Mouse (Mus musculus) erythroblast, embryonic 14.5 days (primary cell): ENCODE measurements around the gene Cep57. TPM values are rescaled to one million over a fixed set of nuclear protein-coding genes. Genes with fewer than 3 reads are reported as not detected.
A peak's percentile ranks its signal among the peaks of the same experiment; 100 is the strongest.

Source experiments
- H3K27me3 ChIP-seq: 2 replicates; pipeline ENCODE4 v1.6.1; 2012; ENCODE audit warnings: inconsistent platforms; ENCODE audit not compliant: control insufficient read depth
- H3K36me3 ChIP-seq: 2 replicates; pipeline ENCODE4 v1.6.1; 2012; ENCODE audit warnings: mild to moderate bottlenecking, inconsistent platforms; ENCODE audit not compliant: control insufficient read depth
- H3K4me1 ChIP-seq: 2 replicates; pipeline ENCODE4 v1.6.1; 2012; ENCODE audit warnings: inconsistent platforms; ENCODE audit not compliant: control insufficient read depth
- H3K4me3 ChIP-seq: replicated peaks from 2 replicates; pipeline ENCODE3; 2012; ENCODE audit warnings: moderate library complexity, mild to moderate bottlenecking, inconsistent platforms
- H3K9me3 ChIP-seq: 2 replicates; pipeline ENCODE4 v1.6.1; 2012; ENCODE audit warnings: low read length, inconsistent platforms, mixed read lengths; ENCODE audit not compliant: control insufficient read depth
- GATA1 ChIP-seq: IDR thresholded peaks from 2 replicates; pipeline ENCODE4 v1.6.1; 2012; ENCODE audit warnings: low read length, inconsistent platforms, mixed read lengths
- TAL1 ChIP-seq: IDR thresholded peaks from 3 replicates; pipeline ENCODE4 v1.6.1; 2012; ENCODE audit warnings: low read length, inconsistent platforms, mixed read lengths
- polyA plus RNA-seq: library from polyadenylated mRNA; stranded (reverse); fragments of >175 nt; gene quantifications from 2 replicates; pipeline ENCODE4 v1.2.3, GENCODE M21; 2012

Gene Cep57
- polyA plus RNA-seq, 1 experiment: 1.5 TPM

DNA sequence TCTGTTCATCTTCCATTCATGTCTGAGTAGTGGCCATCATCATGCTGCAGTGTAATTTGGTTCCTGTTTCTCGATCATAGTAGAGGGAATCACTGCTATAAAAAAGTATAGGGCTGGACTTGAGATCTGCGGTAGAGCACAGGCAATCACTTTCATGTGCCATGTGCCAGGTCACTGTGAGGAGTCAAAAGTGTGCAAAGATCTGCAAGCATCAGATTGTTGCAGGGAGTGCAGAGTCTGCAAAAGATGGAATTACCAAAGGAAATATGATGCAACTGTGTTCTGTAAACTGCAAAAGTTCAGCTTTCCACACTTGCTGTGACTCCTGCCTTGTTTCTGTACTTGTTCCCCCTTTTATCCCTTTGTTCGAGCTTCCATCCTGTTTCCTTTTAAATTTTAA is 20.7 kb upstream of the Cep57 start:
- Histone ChIP-seq H3K27me3 (no peaks in the 10 kb centered on the region), H3K4me3 (no peak overlapping the region), H3K4me1 (no peaks in the 10 kb centered on the region), H3K36me3 (peaks cover 52% of the 10 kb centered on the region), H3K9me3 (no peaks in the 10 kb centered on the region)
- TF ChIP-seq TAL1: no peak
- no peak for TF ChIP-seq GATA1

DNA sequence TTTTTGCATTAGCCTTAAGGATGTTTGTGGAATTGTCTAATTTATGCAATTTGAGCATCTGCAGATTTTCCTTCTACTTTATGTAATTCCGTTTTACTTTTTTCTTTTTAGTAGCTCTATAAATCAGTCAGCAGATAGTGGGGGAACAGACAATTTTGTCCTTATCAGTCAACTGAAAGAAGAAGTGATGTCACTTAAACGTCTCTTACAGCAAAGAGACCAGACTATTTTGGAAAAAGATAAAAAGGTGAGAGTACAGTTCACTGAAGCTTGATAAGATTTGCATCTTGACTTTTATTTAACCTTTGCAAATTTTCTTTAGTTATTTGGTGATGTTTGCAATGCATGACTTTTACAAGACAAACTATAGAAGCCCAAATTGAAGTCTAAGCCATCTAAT is 9.8 kb upstream of the Cep57 start:
- TF ChIP-seq GATA1 (no peak), TAL1 (no peak)
- Histone ChIP-seq H3K27me3 (no peaks in the 10 kb centered on the region), H3K4me3 (no peak overlapping the region), H3K4me1 (peaks cover 2% of the 10 kb centered on the region), H3K36me3 (peaks cover 100% of the 10 kb centered on the region), H3K9me3 (no peaks in the 10 kb centered on the region)

DNA sequence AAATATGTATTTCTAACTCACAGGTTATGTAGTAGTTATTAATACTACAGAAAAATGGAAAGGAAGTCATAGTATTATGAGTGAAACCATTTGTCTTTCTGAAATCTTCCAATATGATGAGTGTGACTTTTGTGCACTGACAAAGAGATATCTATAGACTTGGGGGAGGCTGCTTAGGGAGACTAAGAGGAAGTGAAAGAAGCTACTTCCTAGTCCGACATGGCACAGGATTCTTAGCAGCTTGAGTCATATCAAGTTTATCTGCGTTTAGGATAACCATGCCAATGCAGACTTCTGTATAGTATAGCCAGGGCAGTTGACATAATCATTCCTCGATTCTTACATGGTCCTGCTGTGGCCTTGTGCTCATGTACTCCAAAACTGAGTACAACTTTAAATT is 8.3 kb upstream of the Cep57 start:
- TF ChIP-seq GATA1: no peak
- no peak for TF ChIP-seq TAL1
- H3K36me3 ChIP-seq: peaks cover 100% of the 10 kb centered on the region
- H3K9me3 ChIP-seq: no peaks in the 10 kb centered on the region
- H3K27me3 ChIP-seq: no peaks in the 10 kb centered on the region
- no peak overlapping the region for H3K4me3 ChIP-seq
- H3K4me1 ChIP-seq: peaks cover 6% of the 10 kb centered on the region

DNA sequence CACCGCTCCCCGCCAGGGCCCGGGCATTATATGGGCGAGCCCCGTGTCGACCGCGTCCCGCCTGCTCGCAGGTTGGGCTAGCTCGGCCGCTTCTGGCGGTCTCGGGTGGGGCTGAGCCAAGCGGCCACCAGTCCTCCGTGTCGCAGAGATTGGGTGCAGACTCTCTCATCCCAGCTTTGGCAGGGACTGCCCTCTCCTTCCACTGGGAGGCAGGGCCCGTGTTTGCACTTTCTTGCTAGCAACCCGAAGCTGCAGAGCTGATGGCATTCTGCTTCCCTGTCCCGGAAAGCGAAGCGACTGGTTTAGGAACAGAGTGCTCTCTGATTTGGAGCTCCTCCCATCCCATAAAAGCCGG is 1.2 kb upstream of the Cep57 start:
- TF ChIP-seq GATA1 (no peak), TAL1 (no peak)
- peaks cover 33% of the 10 kb centered on the region for H3K4me1 ChIP-seq

DNA sequence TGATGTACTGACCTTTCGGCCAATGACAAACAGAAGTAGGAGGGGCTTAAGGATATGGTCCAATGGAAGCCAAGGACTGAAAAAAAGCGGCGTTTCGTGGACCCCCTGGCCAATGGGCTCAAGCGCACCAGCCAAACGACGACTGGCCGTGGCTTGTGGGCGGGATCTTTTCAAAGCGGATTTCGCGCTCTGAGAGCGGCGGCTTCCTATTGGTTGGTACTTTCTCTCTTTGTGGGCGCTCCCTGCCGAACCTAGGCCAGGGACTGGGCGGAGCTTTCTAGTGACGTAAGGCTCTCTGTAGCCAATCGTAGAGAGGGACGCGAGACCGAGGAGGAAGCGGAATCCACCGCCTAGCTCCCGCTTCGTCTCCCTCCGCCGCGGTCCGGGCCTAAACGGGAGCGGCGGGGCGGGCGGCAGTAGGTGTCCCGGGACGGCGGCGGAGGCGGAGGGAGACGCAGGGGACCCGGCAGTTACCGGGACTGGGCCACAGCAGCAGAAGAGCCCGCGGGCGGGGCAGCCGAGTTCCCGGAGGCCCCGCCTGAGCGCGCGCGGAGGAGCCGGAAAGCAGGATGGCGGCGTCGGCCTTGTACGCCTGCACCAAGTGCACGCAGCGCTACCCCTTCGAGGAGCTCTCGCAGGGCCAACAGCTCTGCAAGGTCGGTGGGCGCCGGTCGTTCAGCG is 639 bp upstream of the Cep57 start, which contains the start of gene Fam76b:
Gene Fam76b (plus strand): TSS at position 311 of the 681 bp plus-strand sequence.
- H3K4me3 ChIP-seq: peak within 1 kb of the TSS; percentile 80
- TF ChIP-seq TAL1 (no peak), GATA1 (no peak)
- no peaks in the 10 kb centered on the region for H3K27me3 ChIP-seq
- H3K9me3 ChIP-seq: no peaks in the 10 kb centered on the region
- peaks cover 63% of the 10 kb centered on the region for H3K36me3 ChIP-seq
- H3K4me1 ChIP-seq: peaks cover 35% of the 10 kb centered on the region

More for the DNA sequence above, 1.2 kb upstream of the Cep57 start:
- peak overlapping the region; percentile 80 for H3K4me3 ChIP-seq
- peaks cover 63% of the 10 kb centered on the region for H3K36me3 ChIP-seq
- no peaks in the 10 kb centered on the region for H3K27me3 ChIP-seq
- H3K9me3 ChIP-seq: no peaks in the 10 kb centered on the region

DNA sequence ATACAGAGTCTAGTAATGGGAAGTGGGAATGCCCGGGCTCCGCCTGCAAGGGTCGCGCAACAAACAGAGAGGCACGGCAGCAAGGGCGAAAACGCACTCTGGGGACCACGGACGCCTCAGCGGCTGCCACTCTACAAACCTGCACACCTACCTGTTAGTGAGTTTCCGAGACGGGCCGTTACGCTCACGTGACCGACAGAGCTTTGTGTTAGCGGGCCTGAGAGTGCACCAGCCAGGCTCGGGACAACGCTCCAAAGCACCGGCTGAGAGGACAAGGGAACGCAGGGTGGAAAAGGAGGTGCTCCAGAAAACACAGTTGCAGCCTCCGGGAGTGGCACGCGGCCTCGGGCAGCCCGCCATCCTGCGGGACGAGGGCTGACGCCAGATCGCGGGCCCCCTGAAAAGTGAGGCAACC is 509 bp downstream of the Cep57 start:
- TF ChIP-seq TAL1: no peak
- no peak for TF ChIP-seq GATA1
- H3K27me3 ChIP-seq: no peaks in the 10 kb centered on the region

DNA sequence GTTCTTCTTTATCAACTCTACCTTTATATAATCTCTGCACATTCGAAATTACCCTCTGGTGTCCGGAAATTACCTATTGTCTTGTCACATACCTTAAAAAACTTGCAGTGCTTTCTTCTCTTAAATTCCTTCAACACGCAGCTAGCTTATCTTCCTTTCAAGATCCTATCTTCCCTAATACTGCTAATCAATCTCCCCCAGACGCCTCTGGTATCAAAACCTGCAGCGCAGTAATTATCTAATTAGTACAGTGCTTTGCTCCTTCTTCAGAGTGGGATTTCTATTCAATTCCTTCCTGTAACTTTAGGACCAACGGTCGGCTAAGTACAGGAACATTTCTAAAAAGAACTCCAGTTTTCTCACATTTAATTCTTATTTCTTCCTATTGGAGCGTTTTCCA is 1.0 kb downstream of the Cep57 start:
- Histone ChIP-seq H3K4me1 (peaks cover 34% of the 10 kb centered on the region), H3K9me3 (no peaks in the 10 kb centered on the region), H3K27me3 (no peaks in the 10 kb centered on the region), H3K36me3 (peaks cover 63% of the 10 kb centered on the region), H3K4me3 (peak overlapping the region; percentile 80)
- TF ChIP-seq TAL1: peak; percentile 72
- TF ChIP-seq GATA1: peak; percentile 81

More for the DNA sequence above, 509 bp downstream of the Cep57 start:
- Histone ChIP-seq H3K36me3 (peaks cover 63% of the 10 kb centered on the region), H3K9me3 (no peaks in the 10 kb centered on the region), H3K4me3 (peak overlapping the region; percentile 80), H3K4me1 (peaks cover 37% of the 10 kb centered on the region)

DNA sequence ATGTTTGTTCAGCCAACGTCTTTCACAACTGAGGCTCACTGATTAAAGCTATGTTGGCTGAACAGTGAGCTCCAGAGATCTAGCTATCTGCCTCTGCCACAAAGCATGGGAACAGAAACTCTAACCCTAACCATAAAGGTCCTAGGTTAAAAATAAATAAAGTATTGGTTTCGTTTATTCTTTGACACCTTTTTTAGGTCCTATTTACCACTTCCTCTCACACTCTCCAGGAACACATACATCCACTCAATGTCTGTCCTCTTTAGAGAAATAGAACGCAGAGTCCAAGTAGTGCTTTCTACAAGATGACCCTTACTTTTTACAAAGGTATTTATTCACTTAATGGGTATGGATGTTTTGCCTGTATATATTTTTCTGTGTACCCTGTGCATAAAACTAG is 6.1 kb downstream of the Cep57 start:
- Histone ChIP-seq H3K36me3 (peaks cover 96% of the 10 kb centered on the region), H3K4me1 (peaks cover 20% of the 10 kb centered on the region), H3K4me3 (no peak overlapping the region), H3K9me3 (no peaks in the 10 kb centered on the region), H3K27me3 (no peaks in the 10 kb centered on the region)
- TF ChIP-seq TAL1: no peak
- no peak for TF ChIP-seq GATA1

DNA sequence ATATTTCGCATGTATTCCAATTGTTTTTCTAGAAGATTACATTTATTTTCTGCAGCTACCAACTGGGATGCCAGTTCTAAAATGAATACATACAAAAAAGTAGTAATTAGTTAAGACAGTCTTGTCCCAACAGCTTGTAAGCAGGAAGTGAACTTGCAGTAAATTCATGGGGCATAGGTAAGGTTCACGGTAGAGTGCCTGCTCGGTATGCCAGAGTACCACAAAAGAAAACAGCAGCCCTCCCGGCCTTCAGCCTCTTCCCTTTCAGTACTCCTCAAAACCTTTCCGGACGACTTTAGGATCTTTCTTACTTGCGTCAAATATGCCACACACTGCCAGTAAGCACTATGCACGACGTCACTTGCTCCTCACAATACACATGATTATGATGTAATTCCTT is 8.5 kb downstream of the Cep57 start:
- TF ChIP-seq TAL1 (no peak), GATA1 (no peak)
- H3K4me3 ChIP-seq: no peak overlapping the region
- H3K27me3 ChIP-seq: no peaks in the 10 kb centered on the region
- H3K4me1 ChIP-seq: peaks cover 5% of the 10 kb centered on the region
- H3K36me3 ChIP-seq: peaks cover 100% of the 10 kb centered on the region
- H3K9me3 ChIP-seq: no peaks in the 10 kb centered on the region

DNA sequence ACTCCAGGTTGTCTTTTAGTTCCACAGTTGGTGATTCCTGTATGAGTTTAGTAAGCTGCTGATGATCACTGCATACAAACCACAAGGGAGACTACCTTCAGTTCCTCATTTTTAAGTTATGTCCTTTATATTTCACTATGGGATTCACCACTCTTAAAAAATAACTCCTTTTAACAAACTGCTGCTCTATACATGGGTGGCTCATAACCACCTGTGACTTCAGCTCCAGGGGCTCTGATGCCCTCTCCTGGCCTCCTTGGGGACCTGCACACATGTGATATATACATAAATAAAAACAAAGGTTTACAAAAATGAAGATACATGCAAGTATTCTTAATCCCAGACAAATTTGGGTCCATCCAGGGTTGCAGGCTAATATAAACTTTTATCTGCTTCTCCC is 17.0 kb downstream of the Cep57 start:
- H3K36me3 ChIP-seq: peaks cover 98% of the 10 kb centered on the region
- H3K4me1 ChIP-seq: no peaks in the 10 kb centered on the region
- TF ChIP-seq TAL1 (no peak), GATA1 (no peak)
- no peaks in the 10 kb centered on the region for H3K27me3 ChIP-seq
- H3K9me3 ChIP-seq: no peaks in the 10 kb centered on the region
- no peak overlapping the region for H3K4me3 ChIP-seq
